In the genomic region with DNA sequence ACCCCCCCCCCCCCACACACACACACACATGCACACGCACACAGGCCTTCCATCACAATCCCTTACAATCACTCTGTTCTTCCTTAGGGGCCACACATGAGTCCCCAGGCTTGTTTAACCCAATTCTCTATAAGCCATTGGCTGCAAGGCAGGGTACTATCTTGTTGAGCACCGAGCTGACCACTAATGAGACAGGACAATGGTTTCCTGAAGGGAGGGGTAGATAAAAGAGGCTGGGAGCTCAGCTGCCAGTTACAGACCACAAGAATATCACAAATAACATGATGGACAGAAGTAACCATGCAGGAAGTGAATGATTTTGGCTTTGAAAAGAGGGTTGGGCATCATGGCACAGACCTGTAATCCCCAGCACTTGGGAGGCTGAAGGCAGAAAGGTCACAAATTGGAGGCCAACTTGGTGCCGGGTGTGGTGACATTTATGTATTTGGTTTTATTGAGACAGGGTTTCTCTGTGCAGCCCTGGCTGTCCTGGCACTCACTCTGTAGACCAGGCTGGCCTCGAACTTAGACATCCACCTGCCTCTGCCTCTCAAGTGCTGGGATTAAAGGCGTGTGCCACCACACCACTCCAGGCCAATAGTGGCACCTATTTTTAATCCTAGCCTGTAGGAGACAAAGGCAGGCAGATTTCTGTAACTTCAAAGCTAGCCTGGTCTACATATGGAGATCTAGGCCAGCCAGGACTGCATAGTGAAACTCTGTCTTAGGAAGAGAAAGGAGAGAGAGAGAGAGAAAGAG, we compare ENCODE assay signal across 18 mouse cellular contexts. TPM values are rescaled to one million over a fixed set of nuclear protein-coding genes. Genes with fewer than 3 reads are reported as not detected.
DNase-seq lines count a peak whose midpoint lies in the region; ATAC-seq and TF ChIP-seq lines count a peak whose summit lies in the region.
"Had no signal": no experiment of that assay in that cellular context is flagged by ENCODE, and none has a peak within 500 bp of the region (broad histone marks: within the 10 kb centered on the region; RNA-seq: fewer than 3 reads in every experiment).

No protein-coding gene starts in this region.

- no peak for ATAC-seq in embryonic facial prominence, embryonic 13.5 days (ENCODE audit: insufficient number of reproducible peaks, insufficient read depth, low FRiP score, low TSS enrichment, low read depth)
- ATAC-seq in kidney, postnatal 0 days (replicated peaks; ENCODE audit: low FRiP score, low read depth): no peak
- ATAC-seq in limb, embryonic 11.5 days (ENCODE audit: insufficient number of reproducible peaks, low FRiP score, low TSS enrichment, low read depth): no peak

- no peak for DNase-seq in embryonic facial prominence, embryonic 10.5 days (ENCODE audit: low spot score)
- DNase-seq in kidney, postnatal 0 days (ENCODE audit: low spot score): no peak
- no peak for DNase-seq in kidney, postnatal 10 days
- DNase-seq in 416B (ENCODE audit: low read depth): peak; percentile 93
- no peak for DNase-seq in limb, embryonic 11.5 days (ENCODE audit: low spot score)
- DNase-seq in urinary bladder, adult 18-20 months (ENCODE audit: low spot score in 2 of 2): no peak
- DNase-seq in gastrocnemius, postnatal 10 days: no peak

- 75% methylated on average over 5 of the region's 5 CpGs for WGBS in embryonic facial prominence, embryonic 13.5 days
- WGBS in embryonic facial prominence, embryonic 10.5 days: 80% methylated on average over 5 of the region's 5 CpGs
- WGBS in kidney, postnatal 0 days: 68% methylated on average over 5 of the region's 5 CpGs
- 81% methylated on average over 5 of the region's 5 CpGs for WGBS in limb, embryonic 11.5 days

- H3K27ac ChIP-seq in embryonic facial prominence, embryonic 13.5 days: peak overlapping the region; percentile 86; the same call in 1 of the 2 replicates
- H3K27ac ChIP-seq in embryonic facial prominence, embryonic 10.5 days (replicated peaks): no peak overlapping the region
- H3K27ac ChIP-seq in kidney, postnatal 0 days: peak overlapping the region; percentile 58; the same call in 1 of the 2 replicates
- H3K27ac ChIP-seq in limb, embryonic 11.5 days (replicated peaks; ENCODE audit: low read depth, low read length): peak overlapping the region; percentile 63; the same call in 1 of the 2 replicates
- H3K27ac ChIP-seq: forebrain, embryonic 12.5 days; hindbrain, embryonic 14.5 days; neural tube, embryonic 12.5 days had no signal

- H3K36me3 ChIP-seq in embryonic facial prominence, embryonic 13.5 days: no peaks in the 10 kb centered on the region
- H3K36me3 ChIP-seq in embryonic facial prominence, embryonic 10.5 days (replicated peaks): no peaks in the 10 kb centered on the region
- no peaks in the 10 kb centered on the region for H3K36me3 ChIP-seq in kidney, postnatal 0 days (ENCODE audit: insufficient read depth, low read length)
- H3K36me3 ChIP-seq in limb, embryonic 11.5 days (ENCODE audit: control insufficient read depth, insufficient read depth, low read length): no peaks in the 10 kb centered on the region
- H3K36me3 ChIP-seq: embryonic facial prominence, embryonic 12.5 days; forebrain, embryonic 12.5 days; lung, embryonic 15.5 days; neural tube, embryonic 12.5 days had no signal

- no peak overlapping the region for H3K4me2 ChIP-seq in embryonic facial prominence, embryonic 13.5 days
- no peak overlapping the region for H3K4me2 ChIP-seq in kidney, postnatal 0 days (ENCODE audit: low read length)
- no peak overlapping the region for H3K4me2 ChIP-seq in limb, embryonic 11.5 days (ENCODE audit: low read depth, severe bottlenecking)
- H3K4me2 ChIP-seq: embryonic facial prominence, embryonic 12.5 days; forebrain, embryonic 12.5 days; hindbrain, embryonic 14.5 days; lung, embryonic 15.5 days; neural tube, embryonic 12.5 days had no signal

- no peaks in the 10 kb centered on the region for H3K9me3 ChIP-seq in embryonic facial prominence, embryonic 13.5 days
- H3K9me3 ChIP-seq in embryonic facial prominence, embryonic 10.5 days: no peaks in the 10 kb centered on the region
- H3K9me3 ChIP-seq in kidney, postnatal 0 days (replicated peaks; ENCODE audit: low read length): no peaks in the 10 kb centered on the region
- H3K9me3 ChIP-seq in limb, embryonic 11.5 days (ENCODE audit: control insufficient read depth, low read length): no peaks in the 10 kb centered on the region
- H3K9me3 ChIP-seq: embryonic facial prominence, embryonic 12.5 days; forebrain, embryonic 12.5 days; lung, embryonic 15.5 days; neural tube, embryonic 12.5 days had no signal

- H3K9ac ChIP-seq in embryonic facial prominence, embryonic 13.5 days: no peak overlapping the region
- H3K9ac ChIP-seq in kidney, postnatal 0 days (ENCODE audit: low read depth, low read length): no peak overlapping the region
- H3K9ac ChIP-seq in limb, embryonic 11.5 days (ENCODE audit: low read length): no peak overlapping the region
- H3K9ac ChIP-seq: embryonic facial prominence, embryonic 12.5 days; forebrain, embryonic 12.5 days; hindbrain, embryonic 14.5 days; lung, embryonic 15.5 days; neural tube, embryonic 12.5 days had no signal

- no peaks in the 10 kb centered on the region for H3K27me3 ChIP-seq in embryonic facial prominence, embryonic 13.5 days
- no peaks in the 10 kb centered on the region for H3K27me3 ChIP-seq in embryonic facial prominence, embryonic 10.5 days (replicated peaks; ENCODE audit: low read depth, poor library complexity, severe bottlenecking)
- H3K27me3 ChIP-seq in kidney, postnatal 0 days (ENCODE audit: insufficient read depth, low read length): no peaks in the 10 kb centered on the region
- no peaks in the 10 kb centered on the region for H3K27me3 ChIP-seq in limb, embryonic 11.5 days (ENCODE audit: control insufficient read depth, insufficient read depth, low read length)
- H3K27me3 ChIP-seq: embryonic facial prominence, embryonic 12.5 days; forebrain, embryonic 12.5 days; lung, embryonic 15.5 days; neural tube, embryonic 12.5 days had no signal

- no peak overlapping the region for H3K4me3 ChIP-seq in embryonic facial prominence, embryonic 13.5 days
- no peak overlapping the region for H3K4me3 ChIP-seq in embryonic facial prominence, embryonic 10.5 days
- no peak overlapping the region for H3K4me3 ChIP-seq in kidney, postnatal 0 days (replicated peaks; ENCODE audit: low read depth, low read length)
- H3K4me3 ChIP-seq in limb, embryonic 11.5 days (ENCODE audit: low read depth, low read length): no peak overlapping the region
- H3K4me3 ChIP-seq: embryonic facial prominence, embryonic 12.5 days; forebrain, embryonic 12.5 days; heart, adult 2 months; lung, embryonic 15.5 days; neural tube, embryonic 12.5 days had no signal

- H3K4me1 ChIP-seq in embryonic facial prominence, embryonic 13.5 days: peaks cover 48% of the 10 kb centered on the region
- peaks cover 34% of the 10 kb centered on the region for H3K4me1 ChIP-seq in embryonic facial prominence, embryonic 10.5 days
- H3K4me1 ChIP-seq in kidney, postnatal 0 days (replicated peaks; ENCODE audit: insufficient read depth, low read length): peaks cover 24% of the 10 kb centered on the region
- H3K4me1 ChIP-seq in limb, embryonic 11.5 days (ENCODE audit: control insufficient read depth, insufficient read depth, low read length): peaks cover 23% of the 10 kb centered on the region

- TF ChIP-seq CTCF in kidney, postnatal 0 days (IDR thresholded peaks at IDR 0.05; ENCODE audit: low read depth): no peak

RNA-seq across cellular contexts. Expression of gene B4galt1, which starts 21.2 kb away (rescaled TPM):
- polyA plus RNA-seq in embryonic facial prominence, embryonic 13.5 days (2015; fragmentation: Nextera tagmentation; extraction: Ambion mirVana): 39.7 and 39.9 TPM in 2 replicates
- 23.8 and 24.7 TPM in 2 replicates for polyA plus RNA-seq in embryonic facial prominence, embryonic 10.5 days (2016; fragmentation: Nextera tagmentation; extraction: Ambion mirVana)
- polyA plus RNA-seq in kidney, postnatal 0 days (2015; fragmentation: Nextera tagmentation; extraction: Ambion mirVana): 35.9 and 38.9 TPM in 2 replicates
- polyA plus RNA-seq in limb, embryonic 11.5 days (2014; fragmentation: Nextera tagmentation; extraction: Ambion mirVana): 30.9 and 34.6 TPM in 2 replicates
- 10 to 100 TPM; 52.0 to 58.6 TPM for total RNA-seq in gastrocnemius, postnatal 10 days (2021)

RNA-seq across cellular contexts. Expression of gene Spink4, which starts 44.9 kb away (rescaled TPM):
- not detected in 2 replicates for polyA plus RNA-seq in embryonic facial prominence, embryonic 13.5 days (2015; fragmentation: Nextera tagmentation; extraction: Ambion mirVana)
- not detected in 2 replicates for polyA plus RNA-seq in embryonic facial prominence, embryonic 10.5 days (2016; fragmentation: Nextera tagmentation; extraction: Ambion mirVana)
- polyA plus RNA-seq in kidney, postnatal 0 days (2015; fragmentation: Nextera tagmentation; extraction: Ambion mirVana): 0.41 and 1.0 TPM in 2 replicates
- not detected in 2 replicates for polyA plus RNA-seq in limb, embryonic 11.5 days (2014; fragmentation: Nextera tagmentation; extraction: Ambion mirVana)
- not detected for total RNA-seq in gastrocnemius, postnatal 10 days (2021)
- total RNA-seq: layer of hippocampus, postnatal 25 days; left cerebral cortex, postnatal 36 days; midbrain, postnatal 0 days had no signal
- polyA plus RNA-seq: embryonic facial prominence, embryonic 12.5 days; forebrain, embryonic 12.5 days; hindbrain, embryonic 14.5 days; midbrain, postnatal 0 days; neural tube, embryonic 12.5 days; stomach, embryonic 14.5 days had no signal
